Comparison of ENCODE assay signal across 11 mouse cellular contexts in genomic region chr9:13454651-13455123, GRCm38 (mm10). TPM values are rescaled to one million over a fixed set of nuclear protein-coding genes. Genes with fewer than 3 reads are reported as not detected.
DNase-seq lines count a peak whose midpoint lies in the region; ATAC-seq and TF ChIP-seq lines count a peak whose summit lies in the region.
"Had no signal": no experiment of that assay in that cellular context is flagged by ENCODE, and none has a peak within 500 bp of the region (broad histone marks: within the 10 kb centered on the region; RNA-seq: fewer than 3 reads in every experiment).

No protein-coding gene starts in this region.

- H3K9ac ChIP-seq in kidney, postnatal 0 days (ENCODE audit: low read depth, low read length) = no peak overlapping the region
- H3K9ac ChIP-seq in embryonic facial prominence, embryonic 11.5 days (replicated peaks; ENCODE audit: low read length) = no peak overlapping the region
- no peak overlapping the region for H3K9ac ChIP-seq in hindbrain, embryonic 14.5 days
- no peak overlapping the region for H3K9ac ChIP-seq in neural tube, embryonic 14.5 days (replicated peaks; ENCODE audit: low read depth, low read length)

- 24% methylated on average over 7 of the region's 7 CpGs for WGBS in kidney, postnatal 0 days
- 32% methylated on average over 7 of the region's 7 CpGs for WGBS in embryonic facial prominence, embryonic 11.5 days
- WGBS in hindbrain, embryonic 14.5 days = 20% methylated on average over 7 of the region's 7 CpGs
- WGBS in neural tube, embryonic 14.5 days = 22% methylated on average over 7 of the region's 7 CpGs
- WGBS in thymus, adult 2 months = 92% methylated on average over 7 of the region's 7 CpGs

- no peak overlapping the region for H3K4me2 ChIP-seq in kidney, postnatal 0 days (ENCODE audit: low read length)
- H3K4me2 ChIP-seq in embryonic facial prominence, embryonic 11.5 days (ENCODE audit: low read depth, low read length) = no peak overlapping the region
- no peak overlapping the region for H3K4me2 ChIP-seq in hindbrain, embryonic 14.5 days (replicated peaks)
- H3K4me2 ChIP-seq in neural tube, embryonic 14.5 days (ENCODE audit: low read depth, low read length) = 0 out of 2 replicates have a peak overlapping the region, but pooled peaks have one; percentile 14

- no peaks in the 10 kb centered on the region for H3K36me3 ChIP-seq in kidney, postnatal 0 days (ENCODE audit: insufficient read depth, low read length)
- H3K36me3 ChIP-seq in embryonic facial prominence, embryonic 11.5 days (replicated peaks; ENCODE audit: control insufficient read depth, insufficient read depth, low read depth, low read length) = no peaks in the 10 kb centered on the region
- no peaks in the 10 kb centered on the region for H3K36me3 ChIP-seq in hindbrain, embryonic 14.5 days (replicated peaks; ENCODE audit: control insufficient read depth, insufficient read depth)
- H3K36me3 ChIP-seq in neural tube, embryonic 14.5 days (ENCODE audit: control insufficient read depth, insufficient read depth, low read length) = no peaks in the 10 kb centered on the region
- H3K36me3 ChIP-seq in thymus, adult 2 months (ENCODE audit: control insufficient read depth, insufficient read depth, low read length) = no peaks in the 10 kb centered on the region

- 0 out of 2 replicates have a peak, but pooled peaks have one; percentile 29 for ATAC-seq in kidney, postnatal 0 days (replicated peaks; ENCODE audit: low FRiP score, low read depth)
- ATAC-seq in embryonic facial prominence, embryonic 11.5 days (replicated peaks; ENCODE audit: insufficient number of reproducible peaks, low FRiP score, low TSS enrichment, low read depth) = no peak
- peak; percentile 40; the same call in 1 of the 2 replicates for ATAC-seq in hindbrain, embryonic 14.5 days (ENCODE audit: low FRiP score)
- ATAC-seq in neural tube, embryonic 14.5 days (ENCODE audit: low read depth) = peak; percentile 49; the same call in 1 of the 2 replicates

- H3K27me3 ChIP-seq in kidney, postnatal 0 days (ENCODE audit: insufficient read depth, low read length) = no peaks in the 10 kb centered on the region
- no peaks in the 10 kb centered on the region for H3K27me3 ChIP-seq in embryonic facial prominence, embryonic 11.5 days (ENCODE audit: control insufficient read depth, insufficient read depth, low read length)
- H3K27me3 ChIP-seq in hindbrain, embryonic 14.5 days (ENCODE audit: control insufficient read depth, insufficient read depth, low read length) = no peaks in the 10 kb centered on the region
- H3K27me3 ChIP-seq in neural tube, embryonic 14.5 days (ENCODE audit: control insufficient read depth, insufficient read depth, low read length) = no peaks in the 10 kb centered on the region
- H3K27me3 ChIP-seq in thymus, adult 2 months (ENCODE audit: control insufficient read depth, insufficient read depth, low read length) = no peaks in the 10 kb centered on the region

- H3K9me3 ChIP-seq in kidney, postnatal 0 days (replicated peaks; ENCODE audit: low read length) = no peaks in the 10 kb centered on the region
- no peaks in the 10 kb centered on the region for H3K9me3 ChIP-seq in embryonic facial prominence, embryonic 11.5 days (replicated peaks; ENCODE audit: control insufficient read depth, low read length)
- H3K9me3 ChIP-seq in hindbrain, embryonic 14.5 days (ENCODE audit: control insufficient read depth, low read length) = no peaks in the 10 kb centered on the region
- H3K9me3 ChIP-seq in neural tube, embryonic 14.5 days (ENCODE audit: control insufficient read depth, low read length) = no peaks in the 10 kb centered on the region

- no peak for TF ChIP-seq CTCF in kidney, postnatal 0 days (IDR thresholded peaks at IDR 0.05; ENCODE audit: low read depth)
- no peak for TF ChIP-seq CTCF in thymus, adult 2 months (IDR thresholded peaks at IDR 0.05; ENCODE audit: borderline replicate concordance, control insufficient read depth, extremely low read depth, insufficient read depth, low read length, poor library complexity)

- no peak for TF ChIP-seq POLR2A in thymus, adult 2 months (IDR thresholded peaks at IDR 0.05; ENCODE audit: control insufficient read depth, extremely low read depth, insufficient read depth, low read length, poor library complexity)

- 0 out of 2 replicates have a peak, but pooled peaks cover 6% of the 10 kb centered on the region for H3K4me1 ChIP-seq in kidney, postnatal 0 days (replicated peaks; ENCODE audit: insufficient read depth, low read length)
- no peaks in the 10 kb centered on the region; the same call in 1 of the 2 replicates for H3K4me1 ChIP-seq in embryonic facial prominence, embryonic 11.5 days (ENCODE audit: control insufficient read depth, insufficient read depth, low read length)
- H3K4me1 ChIP-seq in hindbrain, embryonic 14.5 days (replicated peaks; ENCODE audit: control insufficient read depth, insufficient read depth, low read length) = 0 out of 2 replicates have a peak, but pooled peaks cover 5% of the 10 kb centered on the region
- peaks cover 7% of the 10 kb centered on the region; the same call in 1 of the 2 replicates for H3K4me1 ChIP-seq in neural tube, embryonic 14.5 days (ENCODE audit: control insufficient read depth, insufficient read depth, low read length)
- H3K4me1 ChIP-seq in thymus, adult 2 months (replicated peaks; ENCODE audit: control insufficient read depth, insufficient read depth, low read length) = no peaks in the 10 kb centered on the region; the same call in 1 of the 2 replicates

- peak; percentile 46 for DNase-seq in kidney, postnatal 0 days (ENCODE audit: low spot score)
- no peak for DNase-seq in kidney, adult 11 months
- peak; percentile 42 for DNase-seq in embryonic facial prominence, embryonic 11.5 days (ENCODE audit: low spot score)
- DNase-seq in hindbrain, embryonic 14.5 days (ENCODE audit: low spot score) = no peak
- DNase-seq in layer of hippocampus, postnatal 36 days = no peak
- no peak for DNase-seq in thymus, adult 2 months
- DNase-seq in left cerebral cortex, adult 9 months (ENCODE audit: low spot score in 2 of 2) = no peak
- DNase-seq: cerebellum, adult 8-10 months had no signal

- H3K27ac ChIP-seq in kidney, postnatal 0 days = peak overlapping the region; percentile 60; the same call in 1 of the 2 replicates
- H3K27ac ChIP-seq in embryonic facial prominence, embryonic 11.5 days (replicated peaks; ENCODE audit: low read depth, low read length) = no peak overlapping the region
- H3K27ac ChIP-seq in hindbrain, embryonic 14.5 days = peak overlapping the region; percentile 36; the same call in 1 of the 2 replicates
- H3K27ac ChIP-seq in neural tube, embryonic 14.5 days (ENCODE audit: low read depth, low read length) = no peak overlapping the region
- H3K27ac ChIP-seq in thymus, adult 2 months (ENCODE audit: control insufficient read depth, insufficient read depth, low read length) = no peak overlapping the region

- H3K4me3 ChIP-seq in kidney, postnatal 0 days (replicated peaks; ENCODE audit: low read depth, low read length) = no peak overlapping the region
- H3K4me3 ChIP-seq in embryonic facial prominence, embryonic 11.5 days (ENCODE audit: low read depth, low read length) = no peak overlapping the region
- H3K4me3 ChIP-seq in hindbrain, embryonic 14.5 days (replicated peaks; ENCODE audit: low read length) = no peak overlapping the region
- H3K4me3 ChIP-seq in neural tube, embryonic 14.5 days (ENCODE audit: low read depth, low read length) = no peak overlapping the region
- no peak overlapping the region for H3K4me3 ChIP-seq in thymus, adult 2 months (ENCODE audit: control insufficient read depth, insufficient read depth, low read length)

RNA-seq across cellular contexts. Expression of gene Gm17571, which starts 8.1 kb away (rescaled TPM):
- not detected in 2 replicates for polyA plus RNA-seq in kidney, postnatal 0 days (2015; fragmentation: Nextera tagmentation; extraction: Ambion mirVana)
- not detected in 2 replicates for polyA plus RNA-seq in embryonic facial prominence, embryonic 11.5 days (2014; fragmentation: Nextera tagmentation; extraction: Ambion mirVana)
- not detected in 2 replicates for polyA plus RNA-seq in hindbrain, embryonic 14.5 days (2014; fragmentation: Nextera tagmentation; extraction: Ambion mirVana)
- not detected in 2 replicates for polyA plus RNA-seq in neural tube, embryonic 14.5 days (2014; fragmentation: Nextera tagmentation; extraction: Ambion mirVana)
- not detected for total RNA-seq in layer of hippocampus, postnatal 36 days (2021)
- not detected in 2 replicates for polyA plus RNA-seq in thymus, adult 2 months (2012; rRNA removed)
- total RNA-seq: left cerebral cortex, adult 18-20 months; MEL had no signal

Comparison
In these comparisons a context has a peak if more than half of its experiments do, and no peak if none do; other contexts are left out.
1. DNase-seq: peak in kidney, postnatal 0 days (single experiment) and embryonic facial prominence, embryonic 11.5 days (single experiment); none in kidney, adult 11 months (single experiment), hindbrain, embryonic 14.5 days (single experiment), layer of hippocampus, postnatal 36 days (0 of 2), thymus, adult 2 months (single experiment) and left cerebral cortex, adult 9 months (0 of 2).
2. H3K27ac ChIP-seq: peak in kidney, postnatal 0 days (single experiment) and hindbrain, embryonic 14.5 days (single experiment); none in embryonic facial prominence, embryonic 11.5 days (single experiment), neural tube, embryonic 14.5 days (single experiment) and thymus, adult 2 months (single experiment).